Mouse (Mus musculus) cerebellum, postnatal 25 days (tissue): Measurements from ENCODE around the gene Smarcal1.

Source experiments
- DNase-seq, 2 experiments: peaks; one replicate each; pipeline ENCODE4 v3.0.0; 2021; ENCODE audit warnings: mixed read lengths in 2 of 2

Gene Smarcal1

GRCm38 (mm10) chr1:72590636-72591035 lies 7.6 kb downstream of the Smarcal1 start:
- DNase-seq = no peak

GRCm38 (mm10) chr1:72592350-72592749 lies 9.3 kb downstream of the Smarcal1 start:
- no peak for DNase-seq

GRCm38 (mm10) chr1:72593340-72593951 lies 10.4 kb downstream of the Smarcal1 start:
- peak; percentile 75 for DNase-seq

GRCm38 (mm10) chr1:72595686-72596085 lies 12.6 kb downstream of the Smarcal1 start:
- no peak for DNase-seq

DNA sequence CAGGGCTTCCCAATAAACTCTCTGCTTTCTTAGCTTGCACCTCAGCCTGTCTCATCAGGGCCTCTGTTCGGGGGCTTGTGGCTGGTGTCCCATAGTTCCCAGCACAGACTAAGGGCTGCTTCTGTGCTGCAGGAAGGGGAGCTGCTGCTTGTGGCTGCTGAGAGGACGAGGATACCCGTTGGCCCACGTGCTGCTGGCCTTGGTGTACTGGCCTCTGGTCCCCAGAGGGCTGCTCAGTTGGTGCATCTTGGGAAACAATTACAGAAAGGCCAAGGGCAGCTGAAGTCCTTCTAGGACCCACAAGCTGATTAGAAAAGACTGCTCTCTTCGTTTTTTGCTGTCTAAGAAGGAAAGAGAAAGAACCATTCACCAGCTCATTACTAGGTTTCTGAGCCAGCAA lies 13.2 kb downstream of the Smarcal1 start:
- no peak for DNase-seq

- peak; percentile 31 to 34 for DNase-seq
Measured at GRCm38 (mm10) chr1:72599146-72600101, 16.4 kb downstream of the Smarcal1 start.

DNA sequence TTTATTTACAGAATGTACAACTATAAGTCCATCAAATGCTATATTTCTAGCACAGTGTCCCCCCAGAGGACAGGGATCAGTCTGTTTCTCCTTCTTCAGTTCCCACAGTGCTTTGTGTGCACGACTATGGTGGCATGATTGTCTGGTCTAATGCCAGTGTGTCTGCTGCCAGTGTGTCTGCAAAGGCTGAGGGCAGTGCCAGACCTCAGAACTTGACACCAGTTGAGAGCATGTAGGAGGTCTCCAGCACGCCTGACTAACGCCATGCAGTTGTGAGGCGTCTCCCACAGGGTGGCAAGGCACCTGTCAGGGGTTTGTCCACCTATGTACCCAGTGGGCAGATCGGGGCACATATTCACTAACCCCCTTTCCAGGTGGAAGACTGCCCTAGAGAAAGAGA lies 17.7 kb downstream of the Smarcal1 start:
- DNase-seq = no peak

- no peak for DNase-seq
Measured at GRCm38 (mm10) chr1:72601233-72601632, 18.2 kb downstream of the Smarcal1 start.

DNA sequence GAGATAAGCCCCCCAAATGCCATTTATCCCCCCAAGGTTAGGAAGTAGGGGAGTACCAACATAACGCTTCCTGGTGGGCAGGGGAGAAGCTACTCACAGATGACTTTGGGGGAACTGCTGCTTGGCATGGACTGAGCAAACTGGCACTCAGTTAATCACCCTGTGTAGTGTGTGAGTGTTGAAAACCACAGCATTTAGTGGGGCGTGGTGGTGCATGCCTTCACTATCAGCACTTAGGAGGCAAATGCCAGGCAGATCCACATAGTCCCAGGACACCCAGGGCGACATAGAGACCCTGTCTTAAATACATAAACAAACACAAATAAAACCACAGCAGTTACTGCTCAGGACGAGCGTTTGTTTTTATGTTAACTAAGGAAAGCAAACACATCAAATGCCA lies 19.1 kb downstream of the Smarcal1 start:
- DNase-seq = no peak

DNA sequence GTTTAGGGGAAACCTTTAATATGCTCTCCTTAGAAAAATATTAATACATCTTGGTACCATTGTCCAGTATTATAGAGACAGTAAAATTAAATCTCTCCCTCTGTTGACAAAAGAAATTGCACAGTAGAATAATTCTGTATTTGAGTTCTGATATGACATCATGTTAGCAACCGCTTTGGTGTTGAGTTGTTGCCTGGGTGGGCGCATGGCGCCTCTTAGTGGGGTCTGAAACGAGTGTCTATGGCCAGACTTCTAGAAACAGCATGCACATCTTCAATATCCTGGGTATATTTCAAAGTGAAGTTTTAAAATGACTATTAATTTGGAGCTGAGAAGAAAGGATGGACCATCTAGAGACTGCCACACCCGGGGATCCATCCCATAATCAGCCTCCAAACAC lies 19.8 kb downstream of the Smarcal1 start:
- DNase-seq = no peak

DNA sequence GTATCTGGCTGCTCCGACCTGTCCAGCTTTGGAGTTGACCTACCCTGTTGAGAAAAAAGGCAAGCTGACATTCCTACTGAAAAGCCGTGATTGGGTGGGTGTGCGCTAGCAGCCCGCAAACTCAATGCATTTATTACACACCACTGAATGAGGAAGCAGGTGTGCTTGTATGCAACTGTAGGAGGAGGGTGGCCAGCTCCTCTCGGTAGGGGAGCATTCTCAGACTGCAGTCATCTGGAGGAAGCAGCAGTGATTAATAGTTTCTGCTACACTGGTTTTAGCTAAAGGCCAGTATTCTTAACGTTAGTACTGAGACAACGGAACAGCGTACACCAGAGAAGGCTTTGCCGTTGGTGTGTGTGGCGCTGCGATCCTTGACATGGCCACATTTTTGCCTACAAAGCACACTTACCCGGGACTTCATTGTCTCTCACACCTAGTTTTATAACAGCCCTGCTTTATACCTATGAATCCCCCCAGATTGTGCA lies 23.2 kb downstream of the Smarcal1 start:
- DNase-seq = no peak

DNA sequence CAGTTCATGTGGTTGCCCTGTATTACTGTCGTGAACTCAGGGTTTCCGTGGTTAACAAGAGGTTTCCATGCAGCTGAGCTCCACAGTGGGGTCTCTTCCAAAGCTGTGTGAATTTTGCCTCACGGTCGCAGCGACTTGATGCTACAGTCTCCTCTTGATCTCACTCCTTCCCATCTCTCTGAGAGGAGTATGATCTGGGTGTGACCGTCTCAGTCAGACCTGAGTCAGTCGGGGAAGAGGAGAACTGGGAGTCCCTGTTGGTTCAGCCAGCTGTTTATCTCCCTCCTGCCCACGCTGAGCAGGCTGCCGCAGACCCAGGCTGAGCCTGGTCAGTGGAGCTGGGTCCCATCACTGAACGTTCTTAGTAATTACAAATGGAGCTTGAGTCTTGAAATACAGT lies 26.1 kb downstream of the Smarcal1 start:
- no peak for DNase-seq

DNA sequence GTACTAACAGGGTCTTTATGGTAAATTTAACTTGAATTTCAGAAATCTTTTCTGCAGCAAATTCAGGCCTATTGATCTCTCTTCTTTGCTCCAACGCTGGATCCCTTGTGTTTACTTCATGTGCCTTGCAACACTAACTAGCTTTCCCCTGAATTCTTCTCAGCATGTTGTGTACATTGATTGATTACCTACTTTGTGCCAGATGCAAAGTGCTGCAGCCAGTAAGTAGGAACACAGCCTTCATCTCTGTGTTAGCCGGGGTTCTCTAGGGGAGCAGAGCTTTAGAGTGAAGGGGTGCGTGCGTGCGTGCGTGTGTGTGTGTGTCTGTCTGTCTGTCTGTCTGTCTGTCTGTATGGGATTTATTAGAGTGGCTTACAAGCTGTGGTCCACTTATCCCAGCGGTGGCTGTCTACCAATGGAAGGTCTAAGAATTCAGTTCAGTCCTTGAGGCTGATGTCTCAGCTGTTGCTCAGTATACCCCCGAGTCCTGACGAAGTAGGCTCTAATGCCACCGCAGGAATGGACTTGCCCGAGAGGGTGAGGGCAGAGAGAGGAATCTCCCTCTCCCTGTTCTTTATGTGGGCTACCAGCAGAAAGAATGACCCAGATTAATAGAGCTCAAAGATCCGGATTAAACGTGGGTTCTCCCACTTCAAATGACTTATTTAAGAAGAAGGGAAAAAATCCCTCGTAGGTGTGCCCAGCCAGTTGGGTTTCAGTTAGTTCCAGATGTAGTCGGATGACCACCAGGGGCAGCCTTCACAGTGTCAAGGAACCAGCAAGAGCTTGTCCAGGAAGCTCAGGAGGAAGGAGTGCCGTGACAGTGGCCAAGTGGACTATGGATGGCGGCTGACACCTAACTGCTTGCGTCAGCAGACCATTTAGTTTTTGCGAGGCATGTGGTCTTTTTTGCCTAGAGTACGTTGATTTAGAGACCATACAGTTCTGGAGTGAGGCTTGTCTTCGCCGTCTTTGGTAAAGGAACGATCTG lies 27.1 kb downstream of the Smarcal1 start:
- no peak for DNase-seq

GRCm38 (mm10) chr1:72612172-72612571 lies 29.1 kb downstream of the Smarcal1 start:
- no peak for DNase-seq

DNA sequence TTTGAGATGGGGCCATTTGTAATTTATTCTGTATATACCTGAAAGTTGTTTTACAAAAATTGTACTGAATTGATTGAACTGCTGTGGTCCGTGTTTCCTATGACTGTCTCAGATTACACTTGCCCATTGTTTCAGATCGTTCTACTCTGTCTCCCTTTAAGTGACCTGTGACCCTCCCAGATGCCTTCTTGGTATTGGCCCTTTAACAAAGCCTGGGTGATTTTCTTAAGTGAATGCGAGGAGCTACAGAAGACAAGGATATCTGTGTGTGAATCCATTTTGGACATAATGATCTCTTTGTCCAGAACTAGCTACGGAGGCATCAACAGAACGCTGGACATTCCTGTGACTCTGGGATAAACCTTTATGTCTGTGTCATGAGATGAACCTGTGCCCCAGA lies 52.2 kb downstream of the Smarcal1 start:
- no peak for DNase-seq

- DNase-seq = peak; percentile 57 to 80
Measured at GRCm38 (mm10) chr1:72640658-72641410, 57.8 kb downstream of the Smarcal1 start.

DNA sequence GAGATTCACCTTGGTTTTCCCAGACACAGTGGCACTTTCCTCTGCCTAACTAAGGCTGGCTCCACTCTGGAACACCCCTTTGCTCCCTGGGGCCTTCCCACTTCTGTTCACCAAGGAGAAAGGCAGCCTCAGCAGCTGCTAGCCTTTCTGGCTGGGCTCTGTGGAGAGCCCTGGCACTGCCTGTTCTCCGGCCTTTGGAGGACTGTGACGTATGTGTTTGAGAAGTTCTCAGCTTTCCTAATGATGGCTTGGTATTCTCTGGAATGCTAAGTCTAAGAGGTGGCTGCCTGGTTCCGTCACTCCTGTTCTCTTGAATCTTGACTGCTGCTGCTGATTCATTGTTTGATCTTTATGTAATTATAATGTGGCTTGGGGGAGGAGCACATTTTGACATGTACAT lies 90.0 kb downstream of the Smarcal1 start:
- DNase-seq = no peak
